Mouse (Mus musculus) lung, postnatal 0 days (tissue): ENCODE data around the gene Rbms1. TPM values are rescaled to one million over a fixed set of nuclear protein-coding genes. Genes with fewer than 3 reads are reported as not detected.
A peak's percentile ranks its signal among the peaks of the same experiment; 100 is the strongest.

ENCODE experiments used
- ATAC-seq: fragments of 200-750 bp; cut with Nextera tagmentation; 2 replicates; pipeline ENCODE4 v1.8.0; 2017; ENCODE audit warnings: moderate library complexity
- DNase-seq: peaks from one replicate; pipeline ENCODE4 v3.0.0-alpha.2; 2016; ENCODE audit warnings: low spot score
- H3K27ac ChIP-seq: fragments of 300-500 bp; sonication (generic); 2 replicates; pipeline ENCODE4 v1.5.1; 2014; ENCODE audit warnings: antibody characterized with exemption, mild to moderate bottlenecking, low read length, mixed read lengths
- H3K27me3 ChIP-seq: fragments of 300-500 bp; sonication (generic); replicated peaks from 2 replicates; pipeline ENCODE4 v1.6.1; 2014; ENCODE audit warnings: low read length, mixed read lengths; ENCODE audit not compliant: insufficient read depth
- H3K36me3 ChIP-seq: fragments of 300-500 bp; sonication (generic); 2 replicates; pipeline ENCODE4 v1.6.1; 2014; ENCODE audit warnings: low read length, mixed read lengths; ENCODE audit not compliant: insufficient read depth
- H3K4me1 ChIP-seq: fragments of 300-500 bp; sonication (generic); 2 replicates; pipeline ENCODE4 v1.6.1; 2014; ENCODE audit warnings: antibody characterized with exemption, low read depth, low read length, mixed read lengths; ENCODE audit not compliant: insufficient read depth
- H3K4me2 ChIP-seq: fragments of 300-500 bp; sonication (generic); replicated peaks from 2 replicates; pipeline ENCODE4 v1.6.1; 2014; ENCODE audit warnings: low read depth, mild to moderate bottlenecking, low read length, moderate library complexity, mixed read lengths
- H3K4me3 ChIP-seq: fragments of 300-500 bp; sonication (generic); 2 replicates; pipeline ENCODE4 v1.5.1; 2014; ENCODE audit warnings: low read depth, low read length
- H3K9ac ChIP-seq: fragments of 300-500 bp; sonication (generic); replicated peaks from 2 replicates; pipeline ENCODE4 v1.6.1; 2014; ENCODE audit warnings: low read depth, mild to moderate bottlenecking
- H3K9me3 ChIP-seq: fragments of 300-500 bp; sonication (generic); 2 replicates; pipeline ENCODE4 v1.6.1; 2016; ENCODE audit warnings: low read length, mixed read lengths
- CTCF ChIP-seq: IDR thresholded peaks from 2 replicates; pipeline ENCODE4 v1.5.1; 2016; ENCODE audit warnings: antibody characterized with exemption, mild to moderate bottlenecking
- EP300 ChIP-seq: IDR thresholded peaks from 2 replicates; pipeline ENCODE4 v1.6.1; 2016; ENCODE audit warnings: antibody characterized with exemption, mild to moderate bottlenecking, control low read depth
- WGBS: fragments of 180-500 bp; shearing (Covaris S2); extraction: QIAGEN DNeasy Blood & Tissue Kit; methylation state at CpG from one replicate; pipeline ENCODE4 v1.1.7; 2014; 5-methylcytosine and 5-hydroxymethylcytosine counted together
- polyA plus RNA-seq: library from polyadenylated mRNA; unstranded; fragments of >200 nt; fragmentation: Nextera tagmentation; extraction: Ambion mirVana; gene quantifications from 2 replicates; pipeline ENCODE4 v1.2.1, GENCODE M21; 2015

Rbms1 gene
- polyA plus RNA-seq, 1 experiment from 2014 or later = 156 TPM

GRCm38 (mm10) chr2:60882202-60883042 is 80.6 kb downstream of the Rbms1 start:
- H3K4me2 ChIP-seq = 0 out of 2 replicates have a peak overlapping the region, but pooled peaks have one; percentile 9
- no peaks in the 10 kb centered on the region for H3K36me3 ChIP-seq
- H3K4me3 ChIP-seq = no peak overlapping the region
- WGBS = 40% methylated on average over 5 of the region's 5 CpGs
- DNase-seq = no peak
- TF ChIP-seq EP300 = no peak
- no peak overlapping the region for H3K9ac ChIP-seq
- ATAC-seq = no peak
- peaks cover 8% of the 10 kb centered on the region; the same call in 1 of the 2 replicates for H3K4me1 ChIP-seq
- H3K27me3 ChIP-seq = no peaks in the 10 kb centered on the region
- peak overlapping the region; percentile 99; the same call in 1 of the 2 replicates for H3K27ac ChIP-seq
- no peaks in the 10 kb centered on the region for H3K9me3 ChIP-seq

GRCm38 (mm10) chr2:60881571-60882041 is 81.4 kb downstream of the Rbms1 start:
- peak overlapping the region; percentile 99 for H3K27ac ChIP-seq
- H3K9ac ChIP-seq = peak overlapping the region; percentile 97
- no peaks in the 10 kb centered on the region for H3K36me3 ChIP-seq
- 3% methylated on average over 22 of the region's 27 CpGs for WGBS
- TF ChIP-seq EP300 (no peak), CTCF (no peak)
- H3K4me2 ChIP-seq = peak overlapping the region; percentile 84
- DNase-seq = no peak
- peaks cover 15% of the 10 kb centered on the region for H3K4me1 ChIP-seq
- no peaks in the 10 kb centered on the region for H3K27me3 ChIP-seq
- H3K4me3 ChIP-seq = peak overlapping the region; percentile 97
- no peak for ATAC-seq
- H3K9me3 ChIP-seq = no peaks in the 10 kb centered on the region

GRCm38 (mm10) chr2:60880789-60881570 is 82.0 kb downstream of the Rbms1 start:
- WGBS = under 1% methylated on average over 65 of the region's 104 CpGs
- no peaks in the 10 kb centered on the region for H3K27me3 ChIP-seq
- H3K27ac ChIP-seq = peak overlapping the region; percentile 99
- ATAC-seq = peak; percentile 93
- H3K4me1 ChIP-seq = peaks cover 19% of the 10 kb centered on the region
- peak overlapping the region; percentile 84 for H3K4me2 ChIP-seq
- H3K4me3 ChIP-seq = peak overlapping the region; percentile 97
- DNase-seq = peak; percentile 91
- H3K36me3 ChIP-seq = no peaks in the 10 kb centered on the region
- TF ChIP-seq CTCF (no peak), EP300 (no peak)
- peak overlapping the region; percentile 97 for H3K9ac ChIP-seq
- no peaks in the 10 kb centered on the region for H3K9me3 ChIP-seq

GRCm38 (mm10) chr2:60879966-60880788 is 82.8 kb downstream of the Rbms1 start:
- H3K9me3 ChIP-seq = no peaks in the 10 kb centered on the region
- peak overlapping the region; percentile 97 for H3K9ac ChIP-seq
- peak overlapping the region; percentile 99 for H3K27ac ChIP-seq
- H3K4me3 ChIP-seq = peak overlapping the region; percentile 97
- no peak for ATAC-seq
- 6% methylated on average over 14 of the region's 14 CpGs for WGBS
- peaks cover 22% of the 10 kb centered on the region for H3K4me1 ChIP-seq
- no peaks in the 10 kb centered on the region for H3K27me3 ChIP-seq
- TF ChIP-seq CTCF (no peak), EP300 (no peak)
- peak; percentile 59 for DNase-seq
- peak overlapping the region; percentile 84 for H3K4me2 ChIP-seq
- no peaks in the 10 kb centered on the region for H3K36me3 ChIP-seq

GRCm38 (mm10) chr2:60879141-60879818 is 83.7 kb downstream of the Rbms1 start:
- Histone ChIP-seq H3K9me3 (no peaks in the 10 kb centered on the region), H3K9ac (0 out of 2 replicates have a peak overlapping the region, but pooled peaks have one; percentile 97), H3K36me3 (no peaks in the 10 kb centered on the region), H3K27ac (peak overlapping the region; percentile 99), H3K27me3 (no peaks in the 10 kb centered on the region), H3K4me3 (peak overlapping the region; percentile 97), H3K4me2 (peak overlapping the region; percentile 84), H3K4me1 (peaks cover 22% of the 10 kb centered on the region)
- ATAC-seq (no peak), DNase-seq (no peak)
- TF ChIP-seq EP300 (no peak), CTCF (0 out of 2 replicates have a peak, but pooled peaks have one; percentile 7)
- 56% methylated on average over 5 of the region's 5 CpGs for WGBS
